Mouse (Mus musculus) liver, embryonic 11.5 days (tissue): Measurements from ENCODE around the gene 1500009L16Rik. TPM values are rescaled to one million over a fixed set of nuclear protein-coding genes. Genes with fewer than 3 reads are reported as not detected.

Experiments
- ATAC-seq: fragments of 200-750 bp; cut with Nextera tagmentation; replicated peaks from 2 replicates; pipeline ENCODE4 v1.8.0; 2017; ENCODE audit warnings: moderate number of reproducible peaks, mild to moderate bottlenecking, moderate TSS enrichment, moderate library complexity; ENCODE audit not compliant: low FRiP score
- DNase-seq: peaks from one replicate; pipeline ENCODE4 v3.0.0-alpha.2; 2017; ENCODE audit warnings: low spot score
- H3K27ac ChIP-seq: fragments of 300-500 bp; sonication (generic); 2 replicates; pipeline ENCODE4 v1.5.1; 2014; ENCODE audit warnings: mild to moderate bottlenecking, low read depth, low read length, control low read depth
- H3K27me3 ChIP-seq: fragments of 300-500 bp; sonication (generic); replicated peaks from 2 replicates; pipeline ENCODE4 v1.6.1; 2014; ENCODE audit warnings: low read length, mixed read lengths; ENCODE audit not compliant: control insufficient read depth, insufficient read depth
- H3K36me3 ChIP-seq: fragments of 300-500 bp; sonication (generic); 2 replicates; pipeline ENCODE4 v1.6.1; 2014; ENCODE audit warnings: mild to moderate bottlenecking, low read length, moderate library complexity, mixed read lengths; ENCODE audit not compliant: control insufficient read depth, insufficient read depth
- H3K4me1 ChIP-seq: fragments of 300-500 bp; sonication (generic); replicated peaks from 2 replicates; pipeline ENCODE4 v1.6.1; 2014; ENCODE audit warnings: low read length, mixed read lengths; ENCODE audit not compliant: control insufficient read depth, insufficient read depth
- H3K4me2 ChIP-seq: fragments of 300-500 bp; sonication (generic); 2 replicates; pipeline ENCODE4 v1.6.1; 2014; ENCODE audit warnings: mild to moderate bottlenecking, control low read depth, moderate library complexity
- H3K4me3 ChIP-seq: fragments of 300-500 bp; sonication (generic); 2 replicates; pipeline ENCODE4 v1.5.1; 2014; ENCODE audit warnings: low read depth, low read length, control low read depth
- H3K9ac ChIP-seq: fragments of 300-500 bp; sonication (generic); 2 replicates; pipeline ENCODE4 v1.6.1; 2014; ENCODE audit warnings: low read depth, low read length, control low read depth
- H3K9me3 ChIP-seq: fragments of 300-500 bp; sonication (generic); 2 replicates; pipeline ENCODE4 v1.6.1; 2016; ENCODE audit warnings: low read length, inconsistent platforms, mixed read lengths; ENCODE audit not compliant: control insufficient read depth
- WGBS: fragments of 180-500 bp; shearing (Covaris S2); extraction: QIAGEN DNeasy Blood & Tissue Kit; methylation state at CpG from one replicate; pipeline ENCODE4 v1.1.7; 2014; 5-methylcytosine and 5-hydroxymethylcytosine counted together
- polyA plus RNA-seq: library from polyadenylated mRNA; unstranded; fragments of >200 nt; fragmentation: Nextera tagmentation; extraction: Ambion mirVana; gene quantifications from 2 replicates; pipeline ENCODE4 v1.2.1, GENCODE M21; 2014

The 1500009L16Rik gene
- polyA plus RNA-seq, 1 experiment from 2014 or later: 7.8 TPM

- no peak overlapping the region for H3K27ac ChIP-seq
- H3K27me3 ChIP-seq: no peaks in the 10 kb centered on the region
- no peak overlapping the region for H3K4me2 ChIP-seq
- no peaks in the 10 kb centered on the region for H3K4me1 ChIP-seq
- WGBS: 42% methylated on average over 11 of the region's 11 CpGs
- no peak overlapping the region for H3K4me3 ChIP-seq
- DNase-seq (no peak), ATAC-seq (no peak)
- no peaks in the 10 kb centered on the region for H3K36me3 ChIP-seq
- 0 out of 2 replicates have a peak, but pooled peaks cover 2% of the 10 kb centered on the region for H3K9me3 ChIP-seq
- H3K9ac ChIP-seq: no peak overlapping the region
Observed at GRCm38 (mm10) chr10:83776272-83776878, 53.7 kb downstream of the 1500009L16Rik start.

- Histone ChIP-seq H3K4me2 (no peak overlapping the region), H3K27me3 (no peaks in the 10 kb centered on the region), H3K9ac (no peak overlapping the region), H3K36me3 (no peaks in the 10 kb centered on the region), H3K4me1 (no peaks in the 10 kb centered on the region), H3K9me3 (0 out of 2 replicates have a peak, but pooled peaks cover 2% of the 10 kb centered on the region), H3K4me3 (no peak overlapping the region), H3K27ac (no peak overlapping the region)
- ATAC-seq (no peak), DNase-seq (no peak)
- WGBS: 76% methylated on average over 9 of the region's 9 CpGs
Observed at GRCm38 (mm10) chr10:83777253-83777652, 54.6 kb downstream of the 1500009L16Rik start.

- no peak overlapping the region for H3K27ac ChIP-seq
- ATAC-seq (no peak), DNase-seq (no peak)
- no peak overlapping the region for H3K4me3 ChIP-seq
- H3K9ac ChIP-seq: no peak overlapping the region
- no peaks in the 10 kb centered on the region for H3K36me3 ChIP-seq
- H3K4me2 ChIP-seq: no peak overlapping the region
- H3K4me1 ChIP-seq: no peaks in the 10 kb centered on the region
- 87% methylated on average over 4 of the region's 4 CpGs for WGBS
- H3K27me3 ChIP-seq: no peaks in the 10 kb centered on the region
- H3K9me3 ChIP-seq: 0 out of 2 replicates have a peak, but pooled peaks cover 2% of the 10 kb centered on the region
Observed at GRCm38 (mm10) chr10:83781854-83782253, 59.2 kb downstream of the 1500009L16Rik start.

GRCm38 (mm10) chr10:83782371-83783120 is 59.9 kb downstream of the 1500009L16Rik start:
- Histone ChIP-seq H3K4me2 (no peak overlapping the region), H3K36me3 (no peaks in the 10 kb centered on the region), H3K27me3 (no peaks in the 10 kb centered on the region), H3K4me1 (no peaks in the 10 kb centered on the region), H3K27ac (no peak overlapping the region), H3K9ac (no peak overlapping the region), H3K9me3 (0 out of 2 replicates have a peak, but pooled peaks cover 2% of the 10 kb centered on the region), H3K4me3 (no peak overlapping the region)
- WGBS: 79% methylated on average over 10 of the region's 10 CpGs
- DNase-seq (no peak), ATAC-seq (no peak)

GRCm38 (mm10) chr10:83785003-83785402 is 62.3 kb downstream of the 1500009L16Rik start:
- no peak overlapping the region for H3K9ac ChIP-seq
- H3K36me3 ChIP-seq: no peaks in the 10 kb centered on the region
- 29% methylated on average over 5 of the region's 5 CpGs for WGBS
- DNase-seq: no peak
- no peak overlapping the region for H3K27ac ChIP-seq
- no peaks in the 10 kb centered on the region for H3K4me1 ChIP-seq
- ATAC-seq: no peak
- H3K4me2 ChIP-seq: no peak overlapping the region
- H3K4me3 ChIP-seq: no peak overlapping the region
- no peaks in the 10 kb centered on the region for H3K27me3 ChIP-seq
- no peaks in the 10 kb centered on the region for H3K9me3 ChIP-seq

GRCm38 (mm10) chr10:83785627-83786392 is 63.1 kb downstream of the 1500009L16Rik start:
- no peak overlapping the region for H3K27ac ChIP-seq
- no peak for ATAC-seq
- 72% methylated on average over 3 of the region's 3 CpGs for WGBS

GRCm38 (mm10) chr10:83795088-83795487 is 72.4 kb downstream of the 1500009L16Rik start:
- no peak overlapping the region for H3K27ac ChIP-seq
- H3K4me1 ChIP-seq: no peaks in the 10 kb centered on the region
- H3K4me3 ChIP-seq: no peak overlapping the region
- H3K4me2 ChIP-seq: no peak overlapping the region
- no peak overlapping the region for H3K9ac ChIP-seq
- H3K9me3 ChIP-seq: no peaks in the 10 kb centered on the region
- no peaks in the 10 kb centered on the region for H3K27me3 ChIP-seq
- ATAC-seq: no peak
- no peak for DNase-seq
- H3K36me3 ChIP-seq: no peaks in the 10 kb centered on the region

More at GRCm38 (mm10) chr10:83785627-83786392, 63.1 kb downstream of the 1500009L16Rik start:
- H3K9me3 ChIP-seq: no peaks in the 10 kb centered on the region
- no peaks in the 10 kb centered on the region for H3K27me3 ChIP-seq
- H3K4me3 ChIP-seq: no peak overlapping the region
- no peaks in the 10 kb centered on the region for H3K36me3 ChIP-seq
- H3K4me1 ChIP-seq: no peaks in the 10 kb centered on the region
- DNase-seq: no peak
- H3K9ac ChIP-seq: no peak overlapping the region
- H3K4me2 ChIP-seq: no peak overlapping the region

GRCm38 (mm10) chr10:83795500-83795899 is 72.8 kb downstream of the 1500009L16Rik start:
- Histone ChIP-seq H3K27ac (no peak overlapping the region), H3K4me3 (no peak overlapping the region), H3K4me2 (no peak overlapping the region), H3K4me1 (no peaks in the 10 kb centered on the region), H3K27me3 (no peaks in the 10 kb centered on the region), H3K36me3 (no peaks in the 10 kb centered on the region), H3K9ac (no peak overlapping the region), H3K9me3 (no peaks in the 10 kb centered on the region)
- 90% methylated on average over 4 of the region's 4 CpGs for WGBS
- no peak for ATAC-seq
- no peak for DNase-seq
